Mouse (Mus musculus) natural killer cell, adult 2 months (primary cell): ENCODE measurements around the gene Cs.
"Not testable (repeated sequence)": the region's sequence is repeated elsewhere in the genome, so short reads cannot be mapped to it uniquely, and the experiment has no call there.

Experiments used
- DNase-seq, 2 experiments: peaks; one replicate each; pipeline ENCODE4 v3.0.0; 2022; ENCODE audit warnings: low spot score in 2 of 2

The Cs gene

GRCm38 (mm10) chr10:128337306-128338181, at the start of gene Cs:
Gene Cs, plus strand, starts transcription at chr10:128337734.
- DNase-seq: peak; percentile 95 to 97

- not testable (repeated sequence) for DNase-seq
Measured at GRCm38 (mm10) chr10:128290594-128290993, 46.9 kb upstream of the Cs start.

GRCm38 (mm10) chr10:128296370-128297090, 41.0 kb upstream of the Cs start:
- DNase-seq: no peak

DNA sequence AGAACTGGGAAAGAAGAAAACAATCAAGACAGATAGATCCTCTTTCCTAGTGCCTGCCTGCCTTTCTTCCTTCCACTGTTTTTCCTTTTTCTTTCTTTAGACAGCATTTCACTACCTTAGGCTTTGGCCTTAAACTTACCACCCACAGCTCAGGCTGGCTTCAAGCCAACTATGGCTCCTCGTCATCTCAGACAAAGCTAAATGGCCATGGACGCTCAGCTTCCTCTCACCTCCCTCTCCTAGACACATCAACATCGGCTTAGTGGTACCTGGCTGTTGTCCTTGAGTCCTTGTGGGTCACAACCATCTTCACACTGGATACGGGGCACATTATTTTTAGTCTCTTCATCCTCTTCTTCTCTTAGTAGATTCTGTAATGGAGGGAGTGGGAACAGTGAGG, 40.3 kb upstream of the Cs start:
- DNase-seq: no peak

GRCm38 (mm10) chr10:128297622-128298021, 39.9 kb upstream of the Cs start:
- no peak for DNase-seq

GRCm38 (mm10) chr10:128298243-128298642, 39.3 kb upstream of the Cs start:
- DNase-seq: no peak

DNA sequence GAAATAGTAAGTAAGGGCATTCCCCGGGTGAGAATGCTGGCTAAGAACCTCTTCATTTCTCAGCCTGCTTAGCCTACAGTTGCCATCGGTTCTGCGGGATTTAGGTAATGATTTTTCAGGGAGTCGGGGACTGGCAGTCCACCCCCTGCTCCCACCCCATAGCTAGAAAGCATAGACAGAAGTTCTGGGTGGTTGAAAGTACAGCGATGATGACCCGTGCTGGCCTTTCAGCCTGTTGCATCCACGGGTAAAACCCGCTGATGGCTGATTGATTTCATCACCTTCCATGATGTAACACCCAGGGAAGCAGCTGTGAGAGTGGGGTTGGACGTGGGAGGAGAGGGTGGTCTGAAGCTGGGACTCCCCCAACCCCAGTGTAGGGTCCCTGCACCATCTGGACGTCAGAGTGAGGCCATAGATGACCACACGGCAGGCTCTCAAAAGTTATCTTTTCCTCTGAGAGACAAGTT, 38.8 kb upstream of the Cs start, which contains the start of gene Il23a:
Il23a (minus strand) TSS at position 51 of the 470 bp plus-strand sequence.
- no peak for DNase-seq

GRCm38 (mm10) chr10:128302357-128302756, 35.2 kb upstream of the Cs start:
- DNase-seq: no peak

DNA sequence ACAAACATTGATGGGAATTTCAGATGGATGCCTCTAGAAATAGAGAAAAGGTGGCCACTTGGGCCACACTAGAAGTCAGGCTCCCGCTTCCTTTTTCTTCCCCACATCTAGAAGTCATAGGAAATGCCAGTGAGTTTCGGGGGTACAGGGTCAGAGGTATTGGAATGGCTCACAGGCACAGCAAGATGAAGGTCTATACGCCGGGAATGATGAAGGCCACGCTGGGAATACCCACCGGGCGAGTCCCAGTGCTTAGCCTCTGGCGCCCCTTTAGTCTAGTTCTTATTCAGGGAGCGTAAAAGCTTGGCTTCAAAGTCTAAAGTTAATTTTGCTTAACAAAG, 34.8 kb upstream of the Cs start:
- no peak for DNase-seq

DNA sequence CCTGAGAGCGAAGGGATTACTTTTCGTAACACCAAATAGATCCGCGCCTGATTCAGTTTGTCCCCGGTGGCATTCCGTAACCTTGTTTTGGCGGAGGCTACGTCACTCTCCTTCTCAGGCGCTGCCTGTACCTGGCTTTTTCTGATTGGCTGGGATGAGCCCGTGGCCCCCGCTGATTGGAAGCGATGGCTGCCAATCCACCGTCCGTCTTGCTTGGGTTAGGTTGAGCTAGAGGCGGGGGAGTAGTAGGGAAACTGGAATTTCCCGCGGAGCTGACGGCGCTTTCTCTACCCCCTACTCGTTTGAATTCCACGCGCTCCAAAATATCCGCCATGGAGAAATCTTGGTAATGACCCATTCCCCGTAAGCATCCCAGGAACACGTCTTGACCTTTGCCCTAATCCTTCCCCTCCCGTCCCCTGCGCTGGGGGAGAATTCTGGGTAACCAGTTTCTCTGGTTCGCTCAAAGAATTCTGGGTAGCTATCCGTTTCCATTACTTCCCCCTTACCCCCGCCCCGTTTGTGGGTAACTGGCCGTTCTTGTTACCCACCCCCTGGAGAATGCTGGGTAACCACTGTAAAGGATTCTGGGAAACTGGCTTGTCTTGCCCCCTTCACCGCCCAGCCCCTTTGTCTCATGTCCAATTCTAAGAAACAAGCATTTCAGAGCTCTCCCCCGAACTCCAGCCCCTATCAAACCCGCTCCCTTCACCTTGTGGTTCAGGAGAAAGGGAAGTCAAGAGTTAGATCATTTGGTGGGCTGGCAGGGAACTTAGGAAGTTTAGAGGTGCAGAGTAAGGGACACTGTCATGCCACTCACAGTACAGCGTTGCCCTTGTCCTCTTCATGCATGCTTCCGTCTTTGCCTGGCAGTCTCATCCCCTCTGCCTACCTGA, 34.2 kb upstream of the Cs start, which contains the start of gene Pan2:
Pan2 (plus strand) TSS at position 210 of the 896 bp plus-strand sequence.
- DNase-seq: peak; percentile 100

DNA sequence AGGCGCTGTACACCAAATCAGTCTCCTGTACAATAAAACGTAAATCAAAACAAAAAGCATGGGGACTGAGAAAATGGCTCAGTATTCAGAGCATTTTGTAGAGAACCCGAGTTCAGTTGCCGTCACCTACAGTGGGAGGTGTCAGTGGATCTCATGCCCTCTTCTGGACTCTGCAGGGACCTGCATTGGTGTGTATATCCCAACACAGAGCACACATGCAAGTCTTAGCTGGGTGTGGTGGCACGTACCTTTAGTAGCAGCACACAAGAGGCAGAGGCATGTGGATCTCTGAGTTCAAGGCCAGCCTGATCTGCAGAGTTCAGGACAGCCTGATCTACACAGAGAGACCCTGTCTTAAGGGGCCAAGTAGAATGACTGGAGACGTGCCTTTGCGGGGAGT, 27.9 kb upstream of the Cs start:
- DNase-seq: no peak

DNA sequence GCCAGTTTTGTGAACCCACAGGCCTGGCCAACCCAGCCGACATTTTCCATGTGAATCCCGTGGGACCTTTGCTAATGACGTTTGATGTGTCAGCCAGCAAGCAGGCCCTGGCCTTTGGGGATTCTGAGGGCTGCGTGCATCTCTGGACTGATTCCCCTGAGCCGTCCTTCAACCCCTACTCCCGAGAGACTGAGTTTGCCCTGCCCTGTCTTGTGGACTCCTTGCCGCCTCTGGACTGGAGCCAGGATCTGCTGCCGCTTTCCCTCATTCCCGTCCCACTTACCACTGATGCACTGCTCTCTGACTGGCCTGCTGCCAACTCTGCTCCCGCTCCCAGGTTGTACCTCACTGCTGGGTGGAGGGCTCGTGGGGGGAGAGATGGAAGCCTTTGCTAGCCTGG, 27.4 kb upstream of the Cs start:
- DNase-seq: no peak

GRCm38 (mm10) chr10:128310902-128311301, 26.6 kb upstream of the Cs start:
- no peak for DNase-seq

GRCm38 (mm10) chr10:128315578-128315977, 22.0 kb upstream of the Cs start:
- no peak for DNase-seq

DNA sequence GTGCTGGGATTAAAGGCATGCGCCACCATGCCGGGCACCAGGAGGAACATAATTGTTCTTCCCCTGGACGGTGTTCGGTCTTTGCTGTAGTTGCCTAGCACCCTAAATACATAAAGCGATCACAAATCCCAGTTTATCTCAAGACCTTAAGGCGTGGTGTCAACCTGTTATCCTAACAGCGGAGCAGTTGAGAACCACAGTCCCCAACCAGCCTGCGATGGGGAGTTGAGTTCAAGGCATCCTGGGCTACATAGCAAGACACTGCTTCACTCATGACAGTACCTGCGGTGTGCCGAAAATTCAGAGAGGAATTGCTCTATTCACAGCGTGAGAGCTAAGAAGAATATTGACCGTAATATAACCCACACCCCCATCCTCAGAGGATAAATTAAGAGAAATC, 15.9 kb upstream of the Cs start:
- no peak for DNase-seq

DNA sequence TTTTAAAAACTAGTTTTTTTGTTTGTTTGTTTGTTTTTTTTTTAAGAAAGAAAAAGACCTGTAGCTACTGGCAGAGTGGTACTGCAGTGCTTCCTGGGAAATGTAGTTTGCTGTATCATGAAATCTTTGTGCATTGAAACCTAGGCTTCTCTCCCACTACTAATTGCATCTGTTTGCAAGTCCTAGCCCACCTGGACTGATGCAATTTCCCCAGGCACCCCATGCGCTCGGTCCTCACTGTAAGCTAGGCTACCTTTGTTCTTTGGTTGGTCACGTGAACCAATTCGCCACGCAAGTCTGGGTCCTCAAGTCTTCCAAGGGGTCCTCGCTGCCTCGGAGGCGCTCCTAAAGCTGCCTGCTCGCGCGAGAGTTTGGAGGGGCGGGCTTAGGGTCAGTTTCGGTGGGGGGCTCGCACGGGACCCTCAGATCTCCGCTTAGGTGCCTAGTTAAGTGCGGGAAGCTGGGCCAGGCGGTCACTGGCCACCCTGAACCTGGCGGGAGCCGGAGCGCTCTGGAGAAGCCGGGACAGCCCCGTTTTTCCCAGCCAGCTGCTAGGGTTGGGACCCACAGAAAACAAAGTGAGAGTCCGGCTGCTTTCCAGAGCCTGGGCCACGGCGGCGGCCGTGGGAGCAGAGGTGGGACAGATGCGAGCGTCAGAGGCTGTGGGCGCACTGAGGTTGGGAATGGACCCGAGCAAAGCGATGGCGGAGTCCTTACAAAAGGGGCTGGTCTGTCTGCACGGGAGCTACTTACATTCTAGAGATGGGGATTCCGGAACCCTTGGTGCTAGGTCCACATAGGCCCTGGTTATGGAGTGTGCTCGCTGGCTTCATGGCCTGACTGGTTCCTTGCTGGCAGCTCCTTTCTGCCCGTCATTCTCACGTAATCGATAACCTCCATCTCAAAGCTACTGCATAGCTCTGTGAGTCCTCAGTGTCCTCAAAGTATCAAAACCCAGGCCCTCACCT, 15.1 kb upstream of the Cs start, which contains the start of gene Cnpy2:
Cnpy2 (plus strand) TSS at position 319 of the 968 bp plus-strand sequence.
- peak; percentile 74 to 80 for DNase-seq

DNA sequence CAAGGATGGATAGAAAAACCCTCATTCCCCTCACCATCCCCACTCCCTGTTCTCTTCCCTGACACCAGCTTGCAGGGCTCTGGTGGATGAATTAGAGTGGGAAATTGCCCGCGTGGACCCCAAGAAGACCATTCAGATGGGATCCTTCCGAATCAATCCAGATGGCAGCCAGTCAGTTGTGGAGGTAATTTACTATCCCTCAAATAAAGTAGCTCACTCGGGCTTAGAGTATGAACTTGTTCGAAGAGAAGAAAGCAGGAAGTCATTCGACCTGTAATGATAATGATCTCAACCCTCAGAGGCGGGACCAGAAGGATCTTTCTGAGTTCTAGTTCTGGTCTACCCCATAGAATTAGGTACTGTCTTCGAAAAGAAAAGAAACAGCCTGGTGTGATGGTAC, 14.0 kb upstream of the Cs start:
- DNase-seq: no peak

DNA sequence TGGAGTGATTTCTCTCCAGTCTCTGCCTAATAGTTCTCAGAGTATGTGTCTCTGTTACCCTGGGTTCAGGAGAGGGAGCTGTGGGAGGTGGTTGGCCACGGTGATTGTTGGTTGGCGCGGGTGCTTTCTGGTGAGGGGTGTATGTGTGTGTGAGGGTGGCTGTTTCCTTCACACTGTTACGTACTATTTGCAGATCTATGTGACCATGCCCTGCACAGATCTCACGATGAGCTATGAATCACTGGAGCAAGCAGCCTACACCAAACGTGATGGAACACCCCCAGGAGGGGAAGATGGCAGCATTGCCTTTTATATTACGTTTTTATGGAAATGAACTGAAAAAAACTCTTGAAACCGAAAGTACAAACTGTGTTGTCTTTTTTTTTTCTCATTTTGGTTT, 10.7 kb upstream of the Cs start:
- no peak for DNase-seq

GRCm38 (mm10) chr10:128327610-128328009, 9.9 kb upstream of the Cs start:
- DNase-seq: no peak
